Mouse (Mus musculus) thymus, postnatal 14 days (tissue): ENCODE data around the gene Krt31.

Experiments used
- DNase-seq: peaks from one replicate; pipeline ENCODE4 v3.0.0; 2021

The Krt31 gene

DNA sequence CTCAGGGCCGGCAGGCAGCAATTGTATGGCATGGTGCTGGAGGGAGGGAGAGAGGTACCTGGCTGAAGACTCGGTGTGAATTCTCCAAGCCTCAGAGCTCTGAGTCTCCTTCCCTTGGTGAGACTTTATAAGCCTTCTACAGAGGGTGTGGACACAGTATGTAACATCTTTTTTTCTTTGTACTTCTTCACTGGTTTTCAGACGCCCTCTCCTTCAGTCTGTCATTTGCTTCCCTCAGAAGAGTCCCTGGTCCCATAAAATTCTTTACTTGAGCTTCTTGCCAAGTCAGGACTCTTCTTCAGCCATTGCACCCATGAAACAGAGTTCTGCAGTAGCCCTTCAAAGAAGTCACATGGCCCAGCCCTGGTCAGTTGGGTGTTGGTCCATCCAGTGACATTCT, at the start of gene Krt31:
Gene Krt31 (minus strand): TSS at position 101 of the 400 bp plus-strand sequence.
- DNase-seq: no peak

DNA sequence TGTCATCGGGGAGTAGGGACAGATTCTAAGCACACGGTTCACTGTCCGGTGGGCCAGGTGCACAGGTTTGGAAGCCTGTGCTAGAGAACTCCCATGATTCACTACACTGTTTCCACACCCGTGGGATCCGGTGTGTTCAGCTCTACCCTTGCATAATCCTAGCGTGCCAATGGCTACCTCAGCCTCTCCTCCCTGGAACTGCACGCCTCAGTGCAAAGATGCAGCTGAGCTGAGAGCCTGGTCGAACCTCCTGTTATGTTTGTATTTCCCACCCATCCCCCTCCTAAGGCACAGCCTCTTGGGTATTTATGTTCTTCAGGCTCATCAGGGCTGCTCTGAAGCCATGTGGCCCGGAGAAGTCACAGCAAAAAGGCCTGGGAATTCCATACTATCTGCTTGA, 47.5 kb upstream of the Krt31 start:
- no peak for DNase-seq

DNA sequence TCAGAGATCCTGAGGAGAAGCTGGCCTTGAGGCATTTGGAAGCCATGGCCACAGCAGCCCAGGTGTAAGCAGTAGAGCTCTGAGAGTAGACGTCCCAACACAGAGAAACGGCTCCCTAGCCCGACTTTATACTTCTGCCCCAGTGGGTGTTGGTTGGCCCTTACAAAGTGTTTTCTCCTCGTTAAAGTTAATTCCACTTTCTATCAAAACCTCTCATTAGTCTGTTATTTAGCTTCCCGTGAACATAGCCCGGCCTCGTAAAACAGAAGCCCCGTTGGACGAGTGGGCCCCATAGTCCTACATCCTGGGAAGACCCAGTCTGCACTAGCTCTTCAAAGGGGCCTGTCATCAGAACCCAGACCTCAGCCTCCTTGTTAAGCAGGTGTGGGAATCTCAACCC, 45.8 kb upstream of the Krt31 start, which contains the start of gene Krt35:
Gene Krt35 (minus strand): TSS at position 101 of the 400 bp plus-strand sequence.
- no peak for DNase-seq

DNA sequence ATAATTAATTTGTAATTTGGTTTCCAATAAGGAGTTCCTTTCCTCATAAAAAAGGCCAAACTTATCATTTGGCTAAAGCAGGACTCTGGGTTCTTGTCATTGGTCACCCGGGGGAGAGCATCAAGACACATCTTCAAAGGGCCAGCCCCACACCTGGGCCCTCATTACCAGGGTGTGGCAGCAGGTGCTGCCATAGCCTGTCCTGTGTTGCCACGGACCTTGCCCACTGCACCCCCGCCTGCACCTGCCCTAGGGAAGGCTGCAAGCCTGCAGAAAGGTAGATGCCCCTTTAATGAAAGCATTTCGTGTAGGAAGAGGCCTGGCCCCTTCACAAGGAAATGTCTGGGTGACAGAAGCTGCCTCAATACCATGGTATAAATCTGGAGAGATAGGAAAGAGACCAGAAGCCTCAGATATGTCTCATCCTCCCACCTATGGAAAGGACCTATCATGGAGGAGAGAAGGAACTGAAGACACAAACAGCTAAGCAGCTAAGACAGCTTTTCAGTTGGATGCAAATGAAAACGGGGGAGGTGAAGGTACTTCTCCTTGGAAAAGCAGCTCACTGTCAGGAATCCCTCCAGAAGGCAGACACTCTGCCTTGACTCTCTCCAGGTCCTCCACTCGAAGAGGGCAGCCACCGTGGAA, 38.2 kb upstream of the Krt31 start:
- no peak for DNase-seq

DNA sequence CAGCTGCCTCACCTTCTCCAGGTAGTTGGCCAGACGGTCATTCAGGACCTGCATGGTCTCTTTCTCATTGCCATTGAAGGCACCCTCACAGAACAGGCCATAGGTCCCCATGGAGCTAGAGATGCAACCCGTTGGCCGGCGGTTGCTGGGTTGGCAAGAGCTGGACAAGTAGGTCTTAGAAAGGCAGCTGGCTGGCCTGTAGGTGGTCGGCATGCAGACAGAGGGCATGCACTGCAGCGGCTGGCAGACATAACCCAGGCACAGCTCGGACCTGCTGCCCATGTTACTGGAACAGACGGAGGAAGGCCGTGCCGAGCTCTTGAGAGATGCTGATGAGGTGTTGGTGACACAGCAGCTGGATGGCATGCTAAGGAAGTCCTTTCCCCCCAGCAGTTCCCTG, 37.5 kb upstream of the Krt31 start, which contains the start of gene Krt32:
Gene Krt32 (minus strand): TSS at position 366 of the 400 bp plus-strand sequence.
- no peak for DNase-seq

DNA sequence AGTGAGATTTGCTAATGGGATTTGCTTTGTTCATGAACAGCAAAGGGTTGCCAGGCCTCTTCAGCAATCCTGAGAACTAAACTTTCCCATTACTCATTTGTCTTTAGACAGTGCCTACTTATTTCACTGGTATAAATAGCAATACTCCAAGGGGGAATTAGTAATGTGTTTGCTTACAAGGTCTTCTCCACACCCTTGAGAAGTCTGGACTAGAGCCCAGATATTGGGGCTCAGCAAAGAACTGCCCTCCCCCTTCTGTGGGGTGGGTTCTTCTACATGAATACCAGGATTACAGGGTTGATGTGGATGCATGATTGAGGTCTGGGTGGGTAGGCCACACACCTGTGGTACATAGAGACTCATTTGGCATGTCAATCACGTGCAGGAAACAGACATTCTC, 23.5 kb upstream of the Krt31 start:
- no peak for DNase-seq

DNA sequence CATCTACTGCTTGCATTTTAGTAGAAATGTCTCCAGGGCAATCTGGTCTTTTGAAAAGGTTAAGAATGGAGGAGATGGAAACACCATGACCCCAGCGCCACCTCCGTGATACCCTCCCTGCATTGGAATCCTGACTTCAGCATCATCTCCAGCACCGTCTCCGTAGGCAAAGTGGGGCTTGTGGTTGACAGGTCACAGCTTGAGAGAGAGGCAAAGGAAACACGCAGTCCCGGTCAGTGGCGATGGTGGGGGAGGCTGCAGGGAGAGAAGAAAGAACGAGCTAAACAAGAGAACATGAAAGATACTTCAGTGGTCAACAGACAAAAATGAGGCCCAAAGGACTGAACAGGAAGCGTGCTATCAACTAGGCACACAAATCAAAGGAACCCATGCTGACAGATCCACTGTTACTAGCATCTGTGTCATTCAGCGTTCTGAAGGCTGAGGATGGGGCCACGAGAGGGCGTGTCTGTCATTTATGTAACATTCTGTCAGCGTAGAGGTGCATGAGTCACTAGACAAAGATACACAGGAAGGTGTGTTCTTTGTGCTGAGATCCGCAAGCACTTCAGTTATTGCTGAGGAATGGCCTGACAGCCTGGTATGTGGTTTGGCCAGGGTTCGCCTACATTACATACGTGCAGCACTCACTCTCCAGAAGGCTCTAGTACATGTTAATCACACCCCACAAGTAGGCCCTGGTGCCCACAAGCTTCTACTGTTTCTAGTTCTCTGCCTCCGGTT, 17.1 kb upstream of the Krt31 start:
- no peak for DNase-seq

DNA sequence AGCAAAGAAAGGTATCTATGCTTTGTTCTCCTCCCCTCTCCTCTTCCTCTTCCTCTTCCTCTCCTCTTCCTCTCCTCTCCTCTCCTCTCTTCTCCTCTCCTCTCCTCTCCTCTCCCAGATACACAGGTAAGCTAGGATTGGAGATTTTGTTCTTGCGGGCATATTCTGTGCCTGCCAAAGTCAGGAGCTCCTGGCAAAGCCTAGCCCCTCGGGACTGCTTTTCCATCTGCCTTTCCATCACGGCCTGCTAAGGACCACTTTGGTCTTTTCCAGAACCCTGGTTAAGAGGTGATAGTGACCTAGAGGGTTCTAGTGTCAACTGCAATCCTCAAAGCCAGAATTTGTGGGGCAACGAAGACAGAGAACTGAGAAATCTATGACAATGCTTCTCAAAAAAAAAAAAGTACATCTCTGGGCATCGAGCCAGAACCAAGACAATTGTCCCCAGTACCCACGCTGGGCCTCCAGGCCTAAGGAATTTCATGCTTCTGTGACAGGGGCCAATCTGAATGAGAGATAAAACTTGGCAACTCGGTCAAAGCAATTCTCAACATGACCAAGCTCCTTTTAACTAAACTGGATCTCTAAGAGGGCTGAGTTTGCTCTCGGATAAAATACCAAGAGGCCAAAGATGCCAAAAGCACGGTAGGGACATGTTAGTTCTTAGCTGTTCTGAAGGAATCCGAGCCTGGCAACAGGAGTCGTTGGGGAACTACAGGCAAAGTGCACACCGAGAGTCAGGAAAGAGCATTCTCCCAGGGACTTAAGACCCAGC, 16.1 kb upstream of the Krt31 start:
- no peak for DNase-seq

DNA sequence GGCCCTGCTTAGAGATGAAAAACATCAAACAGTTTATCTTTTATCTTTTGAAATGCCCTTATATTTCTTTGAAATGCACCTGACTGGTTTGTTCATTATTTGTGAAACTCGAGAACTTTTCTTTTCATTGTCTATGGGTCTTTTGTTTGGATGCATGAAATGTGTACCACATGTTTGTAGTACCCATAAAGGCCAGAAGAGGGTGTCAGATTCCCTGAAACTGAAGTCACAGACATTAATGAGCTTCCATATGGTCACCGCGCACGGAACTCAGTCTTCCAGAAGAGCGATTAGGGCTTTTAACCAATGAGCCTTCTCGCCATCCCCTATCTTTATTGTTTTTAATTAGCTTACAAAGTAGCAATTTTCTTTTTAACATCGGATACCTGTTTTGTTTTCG, 8.5 kb upstream of the Krt31 start:
- no peak for DNase-seq

DNA sequence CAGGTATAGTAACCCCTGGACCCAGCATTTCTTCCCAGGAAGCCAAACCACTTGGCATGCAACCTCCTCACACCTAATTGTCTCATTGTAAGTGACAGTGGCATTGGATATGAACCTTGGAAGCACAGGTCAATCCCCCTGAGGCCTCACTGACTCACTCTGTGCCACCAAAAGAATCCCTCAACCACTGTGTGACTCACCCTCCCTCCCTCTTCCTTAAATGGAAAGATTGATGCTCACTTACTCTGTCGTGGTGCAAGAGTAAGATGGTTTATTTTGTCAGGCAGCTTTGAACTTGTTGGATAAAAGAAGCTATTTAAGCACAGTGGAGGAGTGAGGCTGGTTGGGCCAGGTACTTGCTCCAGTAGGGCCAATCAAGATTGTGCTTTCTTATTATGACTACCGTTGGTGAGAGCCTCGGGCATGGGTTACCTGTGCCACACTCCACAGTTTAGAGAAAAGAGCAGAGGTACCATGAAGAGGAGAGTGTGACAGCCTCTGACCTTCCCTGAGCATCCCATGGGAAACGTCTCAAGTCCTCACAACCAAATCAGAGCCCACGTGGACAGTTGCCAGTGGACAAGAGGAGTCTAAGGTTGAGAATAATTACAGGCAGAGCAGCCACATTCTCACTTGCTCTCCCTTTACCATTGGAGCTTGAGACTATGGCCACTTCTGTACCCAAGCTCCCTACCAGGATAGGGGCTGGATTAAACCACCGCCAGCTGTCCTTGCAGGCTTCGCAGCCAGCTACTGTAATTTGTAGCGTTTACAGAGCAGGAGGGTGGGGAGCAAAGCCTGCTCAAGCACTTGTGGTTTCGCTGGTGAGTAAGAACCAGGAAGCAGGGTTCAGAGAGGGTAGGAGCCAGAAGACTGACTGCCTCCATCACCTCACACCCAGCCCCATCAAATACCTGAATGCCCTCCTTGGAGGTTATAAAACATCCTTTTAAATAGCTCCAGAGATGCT, 5.6 kb upstream of the Krt31 start:
- DNase-seq: no peak

DNA sequence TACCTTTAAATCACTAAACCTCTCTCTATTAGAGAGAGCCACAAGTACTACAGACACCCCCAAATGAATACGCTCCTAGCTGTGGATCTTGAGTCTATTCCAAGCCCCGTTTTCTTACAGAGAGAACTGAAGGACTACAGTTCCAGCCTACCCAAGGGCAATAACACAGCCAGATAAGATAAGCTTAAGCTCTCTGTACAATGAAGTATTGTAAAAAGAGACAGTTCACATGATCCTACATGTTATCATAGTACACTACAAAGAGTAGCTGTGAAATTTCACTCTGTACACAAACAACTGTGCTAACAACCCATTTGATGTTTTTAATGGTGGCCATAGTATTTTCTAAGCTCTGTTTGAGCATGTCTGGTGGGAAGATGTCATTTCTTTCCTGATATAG, 3.2 kb downstream of the Krt31 start:
- no peak for DNase-seq

DNA sequence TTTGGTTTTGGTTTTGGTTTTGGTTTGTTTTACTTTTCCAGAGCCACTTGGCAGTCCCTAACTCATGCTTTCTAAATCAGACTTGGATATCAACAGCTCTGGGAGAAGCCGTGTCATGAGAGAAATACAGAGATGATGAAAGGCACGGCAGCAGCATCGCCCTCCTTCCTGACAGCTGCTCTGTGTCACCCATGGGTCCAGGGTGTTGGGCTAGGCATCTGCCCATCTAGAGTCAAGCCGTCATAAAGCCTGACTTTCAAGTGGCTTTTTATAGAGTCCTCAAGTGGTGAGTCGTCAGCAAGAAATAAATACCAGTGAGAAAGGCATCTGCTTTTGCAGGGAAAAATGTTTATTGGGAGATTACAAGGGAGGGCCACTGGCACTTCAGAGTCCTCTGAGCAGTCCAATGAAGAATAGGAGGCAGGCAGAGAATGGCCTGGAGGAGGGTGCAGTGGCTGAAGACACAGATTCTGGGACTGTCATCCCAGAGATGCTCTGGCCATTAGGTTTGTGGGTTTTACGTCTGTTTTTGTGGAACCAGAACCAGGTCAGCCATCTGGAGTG, 4.0 kb downstream of the Krt31 start:
- no peak for DNase-seq

DNA sequence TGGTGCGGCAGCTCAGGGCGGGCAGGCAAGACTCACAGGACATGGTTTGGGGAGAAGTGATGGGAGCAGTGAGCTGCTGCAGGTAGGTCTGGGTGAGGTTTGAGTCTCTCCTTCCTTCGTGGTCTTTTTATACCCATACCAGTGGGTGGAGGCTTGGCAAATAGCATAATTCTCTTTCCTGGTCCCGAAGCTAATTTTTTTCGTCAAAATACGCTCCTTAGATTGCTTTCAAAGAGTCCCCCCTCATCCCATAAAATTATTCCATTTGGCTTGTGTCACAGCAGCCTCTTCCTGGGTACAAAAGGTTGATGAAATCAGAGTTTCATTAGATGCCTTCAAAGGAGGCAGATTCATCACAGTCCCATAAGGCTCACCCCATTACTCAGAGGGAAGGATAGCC, 8.9 kb downstream of the Krt31 start, which contains the start of gene Krt34:
Gene Krt34 (minus strand): TSS at position 101 of the 400 bp plus-strand sequence.
- DNase-seq: no peak

DNA sequence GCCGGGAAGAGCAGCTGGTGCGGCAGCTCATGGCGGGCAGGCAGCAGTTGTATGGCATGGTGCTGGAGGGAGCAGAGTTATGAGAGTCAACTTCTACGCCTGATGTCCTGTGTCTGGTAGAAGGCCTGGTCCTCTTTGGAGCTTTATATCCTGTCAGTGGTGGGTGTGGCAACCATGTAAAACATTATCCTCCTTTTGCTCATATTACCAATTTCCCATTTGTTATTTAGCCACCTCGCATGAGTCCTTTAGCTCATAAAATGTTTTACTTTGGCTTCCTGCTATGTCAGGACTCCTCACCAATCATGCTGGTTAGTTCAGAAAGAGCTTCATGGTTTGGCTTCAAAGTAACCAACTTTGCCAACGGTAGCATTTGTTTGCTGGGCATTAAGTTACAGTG, 20.6 kb downstream of the Krt31 start, which contains the start of gene Krt33b:
Gene Krt33b (minus strand): TSS at position 101 of the 400 bp plus-strand sequence.
- DNase-seq: no peak

DNA sequence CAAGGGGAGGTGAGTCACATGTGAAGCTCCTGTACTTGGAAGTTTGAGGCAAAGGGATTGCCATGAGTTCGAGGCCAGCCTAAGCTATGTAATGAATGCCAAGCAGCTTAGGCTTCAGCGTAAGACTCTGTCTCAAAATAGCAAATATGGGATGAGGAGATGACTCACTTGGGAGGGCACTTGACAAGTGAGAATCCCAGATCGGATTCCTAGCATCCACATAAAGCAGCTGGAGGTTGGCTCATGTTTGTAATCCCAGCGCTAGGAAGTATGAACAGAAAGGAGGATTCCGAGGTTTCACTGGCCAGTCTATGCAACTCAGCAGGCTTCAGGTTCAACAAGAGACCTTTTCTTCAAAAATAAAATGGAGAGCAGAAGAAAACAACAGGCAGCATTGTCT, 28.9 kb downstream of the Krt31 start:
- no peak for DNase-seq

DNA sequence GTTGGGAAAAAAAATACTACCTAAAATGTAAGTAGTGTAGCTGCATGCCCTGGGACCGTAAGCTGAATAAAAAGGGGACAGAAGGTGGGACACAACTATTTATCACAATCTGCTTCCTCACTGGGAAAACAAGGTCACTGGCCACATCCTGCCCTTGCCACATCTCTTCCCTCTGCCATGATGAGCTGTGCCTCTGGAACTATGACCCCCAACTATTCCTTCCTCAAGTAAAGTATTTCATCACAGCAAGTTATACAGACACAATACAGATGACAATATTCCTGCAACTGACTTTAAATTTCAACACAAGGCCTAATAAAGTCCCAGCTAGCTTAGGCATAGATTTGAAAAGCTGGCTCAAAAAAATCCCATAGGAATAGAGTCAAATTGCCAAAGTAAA, 30.9 kb downstream of the Krt31 start:
- DNase-seq: no peak

DNA sequence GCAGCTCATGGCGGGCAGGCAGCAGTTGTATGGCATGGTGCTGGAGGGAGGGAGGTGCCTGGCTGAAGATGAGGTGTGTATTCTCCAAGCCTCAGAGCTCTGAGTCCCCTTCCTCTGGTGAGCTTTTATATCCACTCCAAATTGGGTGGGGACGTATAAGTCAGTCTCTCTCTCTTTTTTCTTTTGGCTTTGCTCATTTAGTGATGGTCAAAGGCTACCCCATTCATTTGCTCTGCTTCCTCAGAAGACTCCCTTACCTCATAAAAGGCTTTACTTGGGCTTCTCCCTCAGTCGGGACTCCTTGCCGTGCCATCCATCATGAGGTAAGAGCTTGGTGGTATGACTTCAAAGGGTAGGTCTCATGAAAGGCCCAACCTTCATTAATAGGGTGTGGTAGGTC, 34.2 kb downstream of the Krt31 start, which contains the start of gene Krt33a:
Gene Krt33a (minus strand): TSS at position 101 of the 400 bp plus-strand sequence.
- DNase-seq: no peak

DNA sequence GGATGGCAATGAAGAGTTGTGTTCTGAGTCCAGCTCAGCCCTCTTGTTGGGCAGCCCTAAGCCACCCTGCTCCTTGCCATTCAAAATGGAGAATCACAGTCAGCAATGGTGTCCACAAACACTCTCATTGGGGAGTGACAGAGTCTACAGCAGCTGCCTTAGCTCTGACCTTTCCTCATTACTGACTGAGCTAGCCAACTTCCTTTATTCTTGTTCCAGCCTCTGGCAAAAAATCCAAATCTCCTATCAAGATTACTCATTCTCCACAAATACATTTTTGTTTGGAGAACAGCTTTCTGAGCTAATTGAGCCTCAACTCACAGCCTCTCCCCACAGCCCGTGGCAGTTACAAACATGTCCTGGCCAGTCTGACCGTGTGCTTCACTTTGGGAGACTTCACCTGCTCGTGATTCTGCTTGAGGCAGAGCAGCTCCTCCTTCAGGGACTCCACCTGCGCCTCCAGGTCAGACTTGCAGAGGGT, 36.6 kb downstream of the Krt31 start:
- no peak for DNase-seq

DNA sequence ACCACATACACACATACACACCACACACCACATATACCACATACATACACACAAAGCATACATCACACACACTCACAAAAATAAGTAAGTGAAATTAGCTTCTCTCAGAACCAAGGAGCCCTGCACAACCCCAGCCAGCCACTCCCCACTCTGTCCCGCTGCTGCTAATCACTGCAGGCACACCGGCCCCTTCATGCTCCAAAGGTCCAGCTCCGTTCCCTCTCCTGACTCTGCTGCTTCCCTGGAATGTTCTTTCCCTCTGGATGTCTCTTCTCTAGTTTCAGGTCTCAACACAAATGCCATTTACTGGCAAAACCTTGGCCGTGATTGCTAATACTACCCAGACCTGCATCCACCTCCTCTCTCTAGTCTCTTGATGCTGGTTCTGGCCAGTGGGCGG, 39.7 kb downstream of the Krt31 start:
- DNase-seq: no peak

DNA sequence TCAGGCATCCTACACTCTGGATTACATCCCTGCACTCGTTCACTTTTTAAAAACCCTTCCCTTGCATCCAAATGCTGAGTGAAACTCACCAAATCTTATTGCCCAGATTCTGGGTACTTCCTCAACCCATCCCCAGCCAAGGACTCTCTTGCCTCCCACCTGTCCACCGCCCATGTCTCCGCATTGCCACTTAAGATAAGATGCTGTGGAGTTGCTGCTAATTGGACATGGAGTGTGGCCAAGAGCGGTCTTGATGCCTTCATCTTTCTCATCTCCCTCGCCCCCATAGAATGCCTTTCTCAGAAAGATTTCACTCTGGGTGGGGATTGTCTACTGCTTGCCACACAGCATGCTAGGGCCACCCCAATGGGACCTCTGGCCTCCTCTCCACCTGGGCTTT, 42.0 kb downstream of the Krt31 start:
- DNase-seq: no peak

DNA sequence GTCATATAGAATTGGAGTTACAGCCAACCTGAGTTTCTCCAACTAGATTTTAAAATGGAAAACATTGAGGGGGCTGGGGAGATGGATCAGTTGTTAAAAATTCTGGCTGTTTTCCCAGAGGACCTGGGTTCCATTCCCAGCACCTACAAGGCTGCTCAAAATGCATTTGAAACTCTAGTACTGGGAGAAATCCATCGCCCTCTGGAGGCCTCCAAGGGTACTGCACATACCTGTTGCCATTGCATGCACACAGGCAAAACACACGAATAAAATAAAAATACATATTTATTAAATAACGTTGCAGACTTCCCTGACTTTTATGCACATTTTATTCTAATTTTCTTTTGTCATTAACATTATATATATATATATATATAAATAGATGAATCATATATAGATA, 43.7 kb downstream of the Krt31 start:
- DNase-seq: no peak

DNA sequence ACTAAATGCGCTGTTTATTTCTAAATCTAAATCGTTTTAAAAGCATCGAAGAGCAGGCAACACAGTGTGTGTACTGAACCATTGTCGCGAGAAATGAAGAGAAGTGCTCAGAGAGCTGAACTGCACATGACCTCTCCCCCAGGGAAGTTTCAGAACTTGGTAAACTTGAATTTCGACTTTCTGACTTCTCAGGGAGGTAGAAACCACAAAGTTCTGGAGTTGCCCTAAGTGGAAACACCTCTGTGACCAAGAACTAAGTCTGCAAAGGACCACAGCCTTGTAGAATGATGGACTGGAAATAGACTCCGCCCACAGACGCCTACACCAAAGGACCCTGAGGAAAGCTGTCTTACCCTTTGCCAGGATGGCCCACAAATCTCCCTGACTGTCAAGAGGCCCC, 44.4 kb downstream of the Krt31 start:
- no peak for DNase-seq
